Mouse (Mus musculus) heart, postnatal 14 days (tissue): ENCODE measurements around the gene Mepe. TPM values are rescaled to one million over a fixed set of nuclear protein-coding genes. Genes with fewer than 3 reads are reported as not detected.
A peak's percentile ranks its signal among the peaks of the same experiment; 100 is the strongest.

ENCODE experiments used
- DNase-seq, 2 experiments: peaks; one replicate each; pipeline ENCODE4 v3.0.0; 2021 to 2022
- intact Hi-C: fragments of 180-260 bp; cut with DNase I; formaldehyde crosslinking; loops from one replicate; pipeline ENCODE4 v1.15.1; 2025
- long read RNA-seq, 2 experiments: library from polyadenylated mRNA; stranded (forward); transcript quantifications; one replicate each; pipeline ENCODE4 v2.0.0; 2021
- total RNA-seq, 2 experiments: library from RNA; stranded (reverse); gene quantifications; 2 replicates each; pipeline ENCODE4 v1.2.3; 2021

Mepe gene
- total RNA-seq: not detected
- long read RNA-seq, experiment 1: 0 reads
- long read RNA-seq, experiment 2: 0 reads

DNA sequence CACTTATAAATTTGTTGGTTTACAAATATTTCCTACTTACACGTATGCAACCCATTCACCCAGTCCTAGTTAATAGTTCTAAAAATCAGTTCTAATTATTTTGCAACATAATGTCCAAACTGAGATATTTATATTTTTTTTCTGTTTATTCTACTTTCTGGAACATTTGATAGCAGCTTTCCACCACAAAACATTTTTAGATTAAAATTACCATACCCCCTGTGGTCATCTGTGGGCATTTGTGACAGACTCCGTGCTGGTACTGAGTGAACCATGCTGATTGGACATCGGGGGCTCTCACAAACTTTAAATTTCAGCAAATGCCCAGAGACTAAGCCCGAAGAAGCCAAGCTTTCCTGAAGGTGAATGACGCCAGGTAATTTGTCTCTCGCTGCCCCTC, at the start of gene Mepe:
TSS of gene Mepe (plus strand) at position 301 of the 400 bp plus-strand sequence.
- intact Hi-C loops: no loop called here
- DNase-seq: no peak

DNA sequence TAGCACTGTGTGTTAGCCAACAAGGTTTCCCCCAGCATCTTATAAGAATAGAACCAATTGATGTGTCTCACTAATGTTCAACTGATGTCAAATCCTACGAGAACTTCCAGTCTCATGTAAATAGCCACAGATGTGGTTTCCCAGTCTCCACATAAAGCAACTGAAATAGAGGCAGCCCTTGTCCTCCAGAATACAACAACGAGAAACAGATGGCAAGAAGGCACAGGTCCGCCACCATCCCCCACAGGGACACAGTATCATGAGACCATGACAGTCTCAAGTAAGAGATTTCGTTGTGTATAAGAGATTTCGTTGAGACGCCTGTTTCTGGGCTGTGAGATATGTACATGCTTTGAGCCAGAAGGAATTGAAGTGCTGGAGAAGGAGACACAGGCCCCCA, 30.9 kb upstream of the Mepe start:
- intact Hi-C loops: no loop called here
- no peak for DNase-seq

DNA sequence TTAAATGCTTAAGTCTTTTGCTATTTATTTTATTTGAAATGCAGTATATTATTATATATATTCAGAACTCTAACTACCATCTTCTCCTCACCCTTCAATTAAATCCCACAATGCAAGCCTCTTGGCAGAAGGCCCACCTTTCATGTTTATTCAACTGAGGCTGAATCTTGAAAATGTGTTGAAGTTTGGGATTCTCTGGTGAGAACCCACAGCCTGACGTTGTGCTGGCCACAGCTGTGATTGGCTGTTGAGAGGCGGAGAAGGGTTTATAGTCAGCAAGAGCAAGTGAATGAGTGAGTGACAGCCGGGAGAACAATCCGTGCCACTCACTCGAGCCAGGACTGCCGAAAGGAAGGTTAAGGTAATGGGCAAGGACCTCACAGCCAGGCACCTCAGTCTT, 26.1 kb upstream of the Mepe start, which contains the start of gene Ibsp:
TSS of gene Ibsp (plus strand) at position 178 of the 400 bp plus-strand sequence.
- no peak for DNase-seq
- intact Hi-C loops: no loop called here

DNA sequence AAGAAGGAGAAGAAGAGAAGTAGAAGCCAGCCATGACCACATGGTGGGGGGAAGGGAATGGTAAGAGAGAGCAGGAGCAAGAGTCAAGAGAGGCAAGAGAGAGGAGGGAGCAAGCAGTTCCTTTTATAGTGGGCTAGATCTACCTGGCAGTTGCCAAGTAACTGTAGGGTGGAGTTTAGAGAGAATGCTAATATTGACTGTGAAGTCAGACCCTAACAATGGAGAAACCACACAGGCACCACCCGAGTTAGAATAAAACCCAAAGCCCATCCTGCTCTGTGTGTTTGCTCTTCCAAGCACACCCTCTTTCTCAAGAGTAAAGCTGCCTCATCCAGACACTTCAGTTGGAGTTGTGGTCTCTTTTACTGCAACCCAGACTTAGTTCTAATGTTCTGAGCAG, 11.1 kb upstream of the Mepe start:
- no peak for DNase-seq
- intact Hi-C loops: no loop called here

DNA sequence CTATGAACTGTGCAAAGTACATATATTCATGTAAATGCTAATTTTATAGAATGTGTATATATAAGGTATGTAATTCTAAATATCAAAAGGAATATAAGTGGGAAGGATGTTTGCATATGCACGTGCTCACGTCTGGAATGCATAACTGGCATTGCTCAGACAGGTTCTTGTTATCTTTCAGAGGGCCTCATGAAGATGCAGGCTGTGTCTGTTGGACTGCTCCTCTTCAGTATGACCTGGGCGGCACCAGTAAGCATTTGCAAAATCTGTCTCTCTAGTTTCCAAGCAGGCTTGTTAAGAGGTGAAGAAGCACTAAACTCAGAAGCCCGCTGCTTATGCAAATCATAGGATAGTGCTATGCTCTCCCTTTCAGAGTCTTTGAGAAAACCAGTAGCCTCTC, 1.8 kb downstream of the Mepe start:
- intact Hi-C loops: no loop called here
- no peak for DNase-seq

DNA sequence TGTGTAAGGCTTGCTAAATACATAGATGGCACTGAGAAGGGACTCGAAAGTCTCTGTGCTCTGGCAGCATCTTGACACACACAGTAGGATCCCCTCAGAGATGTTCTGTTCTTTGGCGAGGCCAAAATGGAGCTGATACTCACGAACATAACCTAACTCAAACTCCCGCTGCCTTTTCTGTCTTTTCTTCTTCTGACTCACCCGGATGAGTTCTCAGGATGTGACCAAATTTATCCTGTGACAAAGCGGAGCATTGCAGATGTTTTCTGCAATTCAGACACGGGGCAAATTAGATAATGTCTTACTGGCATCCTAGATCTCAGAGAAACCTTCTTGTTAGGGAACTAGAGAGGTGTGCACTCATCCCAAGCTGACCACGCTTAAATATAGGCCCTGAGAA, 2.3 kb downstream of the Mepe start:
- intact Hi-C loops: no loop called here
- DNase-seq: no peak

DNA sequence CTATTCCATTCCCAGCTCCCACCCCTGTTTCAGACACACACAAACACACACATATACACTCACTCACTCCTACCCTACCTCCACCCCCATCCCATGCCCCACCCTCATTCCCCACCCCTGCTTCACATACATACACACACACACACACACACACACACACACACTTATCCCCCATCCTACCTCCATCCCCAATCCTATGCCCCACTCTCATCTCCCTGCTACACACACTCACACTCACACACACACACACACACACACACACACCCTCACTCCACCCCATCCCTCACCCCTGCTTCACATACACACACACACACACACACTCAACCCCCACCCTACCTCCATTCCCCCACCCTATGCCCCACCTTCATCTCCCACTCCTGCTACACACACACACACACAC, 2.7 kb downstream of the Mepe start:
- DNase-seq: no peak
- intact Hi-C loops: no loop called here

DNA sequence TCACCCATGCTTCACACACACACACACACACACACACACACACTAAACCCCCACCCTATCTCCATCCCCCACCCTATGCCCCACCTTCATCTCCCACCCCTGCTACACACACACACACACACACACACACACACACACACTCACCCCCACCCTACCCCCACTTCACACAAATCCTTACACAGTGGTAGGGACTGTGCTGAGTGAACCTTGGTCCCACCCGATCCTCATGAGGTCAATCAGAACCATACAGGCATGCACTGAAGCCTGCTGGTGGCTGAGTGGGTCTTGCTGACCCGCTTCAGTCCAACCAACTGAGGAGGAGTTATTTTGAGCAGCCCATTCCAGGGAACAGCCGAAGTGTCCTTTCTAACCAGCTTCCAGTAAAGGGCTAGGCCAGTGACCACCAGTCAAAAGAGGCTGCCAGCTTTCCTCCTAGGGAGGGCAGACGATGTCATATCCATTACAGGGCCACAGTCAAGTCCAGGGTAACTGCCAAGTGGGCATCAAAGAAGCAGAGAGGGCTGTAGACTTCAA, 3.3 kb downstream of the Mepe start:
- DNase-seq: no peak
- intact Hi-C loops: no loop called here

DNA sequence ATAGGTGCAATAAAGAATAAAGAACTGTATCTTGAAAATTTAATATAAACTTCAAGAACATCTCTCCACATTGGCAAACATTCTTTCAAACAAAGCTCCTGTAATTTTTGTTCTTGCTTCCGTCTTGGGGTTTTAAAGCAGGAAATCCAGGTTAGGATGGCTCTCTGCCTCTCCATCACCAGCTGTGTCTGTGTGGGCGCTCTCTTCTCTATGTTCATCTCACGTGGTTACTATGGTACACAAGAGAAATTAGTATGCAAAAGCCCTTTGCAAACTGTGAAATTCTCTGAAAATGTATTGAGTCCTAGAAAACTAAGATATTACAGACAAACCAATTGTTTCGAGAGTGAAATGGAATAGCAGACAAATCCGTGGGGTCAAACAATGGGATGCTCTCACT, 4.3 kb downstream of the Mepe start:
- intact Hi-C loops: no loop called here
- no peak for DNase-seq

DNA sequence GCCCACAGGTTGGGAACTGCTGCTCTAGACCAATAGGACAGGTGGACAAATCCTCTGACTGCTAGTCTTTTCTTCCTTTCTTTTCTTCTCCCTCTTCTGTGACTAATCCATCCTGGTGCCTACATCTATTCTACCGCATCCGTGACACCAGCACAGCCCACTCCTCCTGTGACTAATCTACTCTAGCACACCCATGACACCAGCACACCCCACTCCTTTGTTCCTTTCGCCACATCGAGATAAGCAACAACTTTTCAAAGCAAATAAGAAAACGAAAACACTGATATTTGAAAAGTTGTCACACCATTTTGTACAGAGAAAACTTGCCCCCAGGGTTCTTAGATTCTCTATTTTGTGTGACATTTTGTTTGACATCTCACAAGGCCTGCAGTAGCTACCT, 5.0 kb downstream of the Mepe start:
- DNase-seq: no peak
- intact Hi-C loops: loop anchor here (5.0 kb wide), 1 partner anchor 258 kb away; no protein-coding TSS in a partner anchor

DNA sequence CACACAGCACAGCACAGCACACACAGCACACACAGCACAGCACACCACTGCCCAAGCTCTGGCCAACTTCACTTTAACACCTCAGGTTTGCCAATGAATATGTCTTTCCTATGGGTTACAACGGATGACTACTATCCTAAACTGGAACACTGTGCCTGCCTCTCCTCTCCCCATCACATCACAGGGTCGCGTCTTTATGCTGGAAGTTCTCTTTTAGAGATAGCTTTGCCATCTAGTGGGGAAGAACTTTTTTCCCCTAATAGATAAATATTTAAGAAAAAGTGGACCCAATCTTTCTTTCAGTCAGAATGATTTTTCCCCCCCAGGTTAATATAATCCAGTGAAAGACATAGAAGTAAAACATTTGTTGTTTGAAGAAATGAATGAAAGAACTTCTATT, 7.2 kb downstream of the Mepe start:
- intact Hi-C loops: loop anchor here (2.0 to 5.0 kb wide), 2 partner anchors 201 to 260 kb away; no protein-coding TSS in a partner anchor
- DNase-seq: no peak

DNA sequence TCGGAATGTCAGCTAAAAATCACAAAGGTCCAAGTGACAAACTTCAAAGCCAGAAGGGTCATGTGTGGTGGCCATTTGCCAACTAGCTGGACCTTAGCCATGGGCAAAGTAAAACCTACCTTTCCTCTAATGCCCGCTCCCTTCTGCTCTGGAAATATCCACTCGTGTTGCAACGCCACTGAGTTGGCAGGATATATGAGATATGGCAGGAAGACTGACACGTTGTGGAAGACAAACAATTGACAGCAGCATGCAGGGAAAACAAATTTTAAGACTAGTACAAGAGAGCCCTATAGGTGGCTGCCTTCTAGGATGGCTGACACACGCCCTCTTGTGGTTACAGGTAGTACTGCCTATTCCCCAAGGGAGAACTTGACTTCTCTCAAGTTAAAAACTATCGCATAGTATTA, 8.1 kb downstream of the Mepe start:
- intact Hi-C loops: loop anchor here (1.0 to 5.0 kb wide), 3 partner anchors 114 to 261 kb away; no protein-coding TSS in a partner anchor
- peak; percentile 60 to 77 for DNase-seq

DNA sequence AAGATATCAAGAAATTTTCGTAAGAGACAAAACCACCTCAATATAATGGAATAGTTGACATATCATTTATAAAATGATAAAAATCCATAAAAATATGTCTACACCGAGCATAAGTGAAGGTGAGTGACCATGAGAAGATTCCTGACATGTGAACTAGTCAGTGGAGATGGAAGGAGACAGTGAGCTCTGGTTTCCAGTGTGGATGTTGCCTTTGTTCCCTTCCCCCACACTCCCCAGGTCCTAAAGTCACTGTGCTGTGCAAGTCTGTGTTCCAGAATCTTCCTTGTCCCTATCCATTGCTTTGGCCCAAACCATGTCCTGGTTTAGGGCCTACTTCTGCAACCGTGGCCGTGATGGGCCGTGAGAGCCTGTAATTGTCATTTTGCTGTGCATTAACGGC, 8.5 kb downstream of the Mepe start:
- intact Hi-C loops: loop anchor here (1.0 to 5.0 kb wide), 3 partner anchors 114 to 261 kb away; no protein-coding TSS in a partner anchor

DNA sequence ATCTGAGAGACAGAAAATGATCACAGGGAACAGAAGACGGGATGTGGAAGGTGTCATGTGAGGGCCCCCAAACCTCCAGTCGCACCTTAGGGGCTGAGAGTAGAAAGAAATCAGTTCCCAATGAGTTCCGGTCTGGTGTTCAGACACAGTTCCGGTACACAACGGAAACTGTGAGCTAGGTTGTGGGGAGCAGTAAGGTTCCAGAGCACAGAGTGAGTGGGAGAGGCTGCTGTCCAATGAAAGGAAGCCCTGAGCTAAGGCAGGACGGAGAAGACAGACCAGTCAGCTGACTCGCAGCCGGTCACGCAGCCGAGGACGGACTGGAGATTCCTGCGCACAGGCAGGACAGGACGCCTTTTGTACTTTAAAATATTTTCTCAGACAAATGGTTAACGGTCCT, 9.4 kb downstream of the Mepe start:
- no peak for DNase-seq
- intact Hi-C loops: loop anchor here (5.0 kb wide), 1 partner anchor 262 kb away; no protein-coding TSS in a partner anchor

More for the DNA sequence above, 8.5 kb downstream of the Mepe start:
- DNase-seq: no peak

DNA sequence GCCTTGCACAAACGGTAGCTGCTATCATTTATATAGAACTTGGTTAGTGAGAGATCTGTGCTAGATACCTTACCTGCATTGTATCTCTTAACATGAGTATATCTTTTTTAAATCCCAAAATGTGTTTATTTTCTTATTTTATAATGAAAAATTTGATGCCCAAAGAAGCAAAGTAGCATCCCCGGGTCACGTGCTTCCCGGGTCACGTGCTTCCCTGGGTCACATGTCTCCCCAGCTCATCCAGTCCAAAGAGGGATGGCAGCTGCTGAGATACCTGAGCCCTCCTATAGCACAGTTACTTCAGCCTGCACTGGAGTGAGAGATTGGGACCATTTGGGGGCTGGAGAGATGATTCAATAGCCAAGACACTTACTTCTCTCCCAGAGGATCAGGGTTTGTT, 10.8 kb downstream of the Mepe start:
- intact Hi-C loops: no loop called here
- no peak for DNase-seq

DNA sequence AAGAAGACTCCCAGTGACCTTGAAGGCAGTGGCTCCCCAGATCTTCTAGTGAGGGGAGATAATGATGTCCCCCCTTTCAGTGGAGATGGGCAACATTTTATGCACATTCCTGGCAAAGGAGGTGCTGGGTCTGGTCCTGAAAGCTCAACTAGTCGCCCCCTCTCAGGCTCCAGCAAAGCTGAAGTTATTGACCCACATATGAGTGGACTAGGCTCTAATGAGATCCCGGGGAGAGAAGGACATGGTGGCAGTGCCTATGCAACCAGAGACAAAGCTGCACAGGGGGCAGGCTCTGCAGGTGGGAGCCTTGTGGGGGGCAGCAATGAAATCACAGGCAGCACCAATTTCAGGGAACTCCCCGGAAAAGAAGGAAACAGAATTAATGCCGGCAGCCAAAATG, 12.4 kb downstream of the Mepe start:
- intact Hi-C loops: no loop called here
- DNase-seq: no peak

DNA sequence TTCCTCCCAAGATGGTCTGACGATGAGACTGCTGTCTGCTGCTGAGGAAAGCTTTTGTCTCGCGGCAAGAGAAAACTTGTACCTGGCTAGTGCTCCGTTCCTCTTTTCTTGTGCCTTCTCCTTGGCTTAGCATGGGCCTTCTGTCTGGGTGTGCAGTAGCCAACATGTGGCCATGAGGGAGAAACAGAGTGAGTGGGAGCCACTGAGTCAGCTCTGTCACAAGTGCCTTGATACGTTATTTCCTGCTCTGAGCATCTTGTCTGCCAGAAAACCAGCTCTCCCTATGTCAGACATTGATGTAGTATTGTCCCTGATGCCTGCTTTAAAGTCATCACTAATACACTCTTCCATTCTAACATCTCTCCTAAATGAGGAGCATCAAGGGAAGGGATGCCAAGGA, 13.9 kb downstream of the Mepe start:
- DNase-seq: no peak
- intact Hi-C loops: no loop called here

DNA sequence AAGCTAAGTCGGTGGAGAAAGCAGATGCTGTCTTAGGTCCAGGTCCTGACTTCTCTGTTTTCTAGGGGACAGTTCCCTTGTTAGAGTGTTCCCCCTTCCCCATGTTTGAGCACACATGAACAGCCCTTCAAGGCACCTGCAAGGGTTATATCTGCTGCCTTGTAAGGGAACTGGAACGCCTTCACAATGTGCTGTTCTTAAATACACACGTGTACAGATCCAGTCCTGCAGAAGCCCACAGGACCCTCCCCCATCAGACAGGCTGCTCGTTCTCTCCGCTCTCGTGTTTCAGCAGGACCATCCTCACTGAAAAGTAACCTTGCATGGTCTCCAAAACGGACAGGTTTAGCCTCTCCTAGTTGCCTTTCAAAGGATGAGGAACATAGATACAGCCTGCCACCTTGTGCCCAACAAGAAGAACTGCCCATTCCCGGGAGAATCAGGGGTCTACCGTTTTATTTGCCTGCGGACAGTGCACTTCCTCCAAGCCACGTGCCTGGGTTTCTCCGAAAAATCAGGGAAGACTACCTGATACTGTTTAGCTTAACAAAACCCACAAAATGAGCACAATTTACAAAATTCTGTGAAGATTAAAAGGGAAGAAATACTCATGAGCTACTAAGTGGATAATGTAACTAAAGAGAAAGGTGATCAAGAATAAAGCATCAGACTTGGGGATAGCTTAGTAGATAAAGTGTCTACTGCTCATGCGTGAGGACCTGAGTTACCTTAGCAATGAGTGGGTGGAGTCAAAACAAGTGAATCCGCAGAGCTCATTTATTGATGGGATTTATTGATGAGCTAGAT, 14.8 kb downstream of the Mepe start:
- peak; percentile 16 to 40 for DNase-seq
- intact Hi-C loops: loop anchor here (5.0 kb wide), 1 partner anchor 343 kb away; no protein-coding TSS in a partner anchor

DNA sequence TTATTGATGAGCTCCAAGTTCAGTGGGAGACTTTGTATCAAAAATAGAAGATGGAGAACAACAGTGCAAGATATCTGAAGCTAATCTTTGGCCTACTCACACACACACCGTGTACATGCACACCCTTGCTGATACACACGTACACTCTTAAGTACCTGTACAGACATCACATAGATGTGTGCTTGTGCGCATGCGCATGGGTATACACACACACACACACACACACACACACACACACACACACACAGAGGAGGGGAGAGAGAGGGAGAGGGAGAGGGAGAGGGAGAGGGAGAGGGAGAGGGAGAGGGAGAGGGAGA, 15.3 kb downstream of the Mepe start:
- intact Hi-C loops: loop anchor here (5.0 kb wide), 1 partner anchor 343 kb away; no protein-coding TSS in a partner anchor
- DNase-seq: no peak

DNA sequence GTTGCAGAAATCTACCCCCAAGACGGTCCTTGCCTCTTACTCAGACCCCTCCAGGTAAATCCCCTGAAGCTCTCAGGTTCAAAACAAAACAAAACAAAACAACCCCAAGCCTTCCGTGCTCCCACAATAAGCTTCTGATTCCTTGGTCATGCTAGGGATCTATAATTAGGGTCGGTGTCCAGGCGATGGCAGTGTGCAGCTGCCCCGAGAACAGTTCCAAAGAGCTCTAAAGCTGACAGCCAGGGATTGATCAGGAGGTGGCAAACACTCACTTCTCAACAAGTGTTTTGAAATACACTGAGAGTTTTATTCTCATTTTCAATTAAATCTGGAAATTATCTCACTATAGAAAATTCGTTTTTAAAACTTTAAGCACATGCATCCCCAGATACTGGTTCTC, 17.8 kb downstream of the Mepe start:
- intact Hi-C loops: loop anchor here (5.0 kb wide), 1 partner anchor 346 kb away; no protein-coding TSS in a partner anchor
- DNase-seq: no peak

DNA sequence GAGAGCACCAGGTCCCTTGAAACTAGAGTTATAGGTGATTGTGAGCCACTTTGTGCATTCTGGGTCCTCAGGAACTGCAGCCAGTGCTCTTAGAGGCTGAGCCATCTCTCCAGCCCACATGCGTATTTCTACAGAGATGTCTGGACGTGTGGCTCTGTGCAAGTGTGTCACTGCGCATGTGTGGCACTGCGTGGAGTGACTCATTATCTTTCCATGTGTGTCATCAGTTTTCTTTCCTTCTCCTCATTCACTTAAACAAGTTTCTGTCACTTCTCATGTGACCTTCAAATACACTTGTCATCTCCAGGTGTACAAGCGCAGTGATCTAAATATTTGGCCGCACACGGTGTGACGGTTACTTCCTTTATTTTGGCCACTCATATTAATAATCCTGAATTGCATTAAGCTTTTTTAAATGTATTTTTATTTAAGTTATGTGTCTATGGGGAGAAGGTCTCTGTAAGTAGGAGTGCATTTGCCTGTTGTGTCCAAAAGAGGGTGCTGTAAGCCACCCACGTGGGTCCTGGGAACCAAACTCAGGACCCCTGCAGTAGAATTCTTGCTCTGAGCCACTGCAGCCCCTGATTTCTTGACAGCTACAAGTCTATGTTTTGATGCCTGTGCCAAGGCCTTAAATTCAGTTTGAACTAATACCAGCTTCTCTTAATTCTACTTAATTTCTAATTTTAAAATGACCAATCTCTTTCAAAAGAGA, 19.6 kb downstream of the Mepe start:
- peak in 1 of 2 experiments; percentile 23 for DNase-seq
- intact Hi-C loops: loop anchor here (1.0 to 5.0 kb wide), 3 partner anchors 89 to 347 kb away; no protein-coding TSS in a partner anchor
